Mouse (Mus musculus) G1E (cell line): ENCODE results near the gene Ptprr. TPM values are rescaled to one million over a fixed set of nuclear protein-coding genes. Genes with fewer than 3 reads are reported as not detected.

Source experiments
- ATAC-seq: 2 replicates; pipeline ENCODE4 v1.8.0; 2016; ENCODE audit warnings: mild to moderate bottlenecking; ENCODE audit not compliant: insufficient number of reproducible peaks, poor library complexity, low FRiP score, severe bottlenecking; ENCODE audit errors: extremely low read depth
- DNase-seq: peaks from one replicate; pipeline ENCODE4 v3.0.0; 2012; ENCODE audit warnings: low spot score
- H3K27me3 ChIP-seq: 2 replicates; pipeline ENCODE4 v1.6.1; 2012; ENCODE audit warnings: mild to moderate bottlenecking, low read length, inconsistent platforms; ENCODE audit not compliant: insufficient read depth
- H3K36me3 ChIP-seq: replicated peaks from 2 replicates; pipeline ENCODE3; 2012; ENCODE audit warnings: mild to moderate bottlenecking, inconsistent platforms
- H3K4me1 ChIP-seq: 2 replicates; pipeline ENCODE4 v1.6.1; 2012; ENCODE audit warnings: low read depth, low read length, inconsistent platforms, mixed read lengths; ENCODE audit not compliant: insufficient read depth
- H3K4me3 ChIP-seq: 2 replicates; pipeline ENCODE4 v1.5.1; 2012; ENCODE audit warnings: low read depth, mild to moderate bottlenecking, inconsistent platforms, low read length, moderate library complexity, mixed read lengths
- H3K9me3 ChIP-seq: replicated peaks from 2 replicates; pipeline ENCODE4 v1.6.1; 2012; ENCODE audit warnings: inconsistent platforms
- CTCF ChIP-seq: IDR thresholded peaks from 2 replicates; pipeline ENCODE4 v1.5.1; 2012; ENCODE audit warnings: low read depth, low read length, inconsistent platforms, mixed read lengths
- GATA1 ChIP-seq: IDR thresholded peaks from 2 replicates; pipeline ENCODE4 v1.6.1; 2012; ENCODE audit warnings: borderline replicate concordance, low read length, inconsistent platforms, mixed read lengths
- GATA2 ChIP-seq: IDR thresholded peaks from 2 replicates; pipeline ENCODE4 v1.6.1; 2012; ENCODE audit warnings: low read depth, low read length, inconsistent platforms, borderline replicate concordance
- POLR2AphosphoS5 ChIP-seq: IDR thresholded peaks from 2 replicates; pipeline ENCODE4 v1.6.1; 2012; ENCODE audit warnings: low read depth, low read length, inconsistent platforms; ENCODE audit not compliant: insufficient replicate concordance
- TAL1 ChIP-seq: conservative IDR thresholded peaks from 2 replicates; pipeline ENCODE4 v1.6.1; 2012; ENCODE audit warnings: low read depth, low read length, inconsistent platforms, mixed read lengths
- polyA plus RNA-seq: library from polyadenylated mRNA; stranded (reverse); fragments of >175 nt; gene quantifications from 2 replicates; pipeline ENCODE4 v1.2.3, GENCODE M21; 2012
- total RNA-seq, 2 experiments: library from RNA; stranded (forward) in 1 of 2; stranded (reverse) in 1 of 2; fragments of 200-1000 nt in 1 of 2; fragments of >200 nt in 1 of 2; fragmentation: Nextera tagmentation in 1 of 2; gene quantifications; 2 replicates each; pipeline ENCODE4 v1.2.3; 2014 to 2017

Ptprr gene
- total and polyA plus RNA-seq, 3 experiments: 0.11 TPM; not detected in 2

- TF ChIP-seq CTCF (no peak), GATA1 (no peak), POLR2AphosphoS5 (no peak), GATA2 (no peak), TAL1 (no peak)
- Histone ChIP-seq H3K4me3 (no peak overlapping the region), H3K36me3 (no peaks in the 10 kb centered on the region), H3K4me1 (no peaks in the 10 kb centered on the region), H3K27me3 (no peaks in the 10 kb centered on the region), H3K9me3 (peaks cover 39% of the 10 kb centered on the region)
- no peak for DNase-seq
- ATAC-seq: no peak
Observed at GRCm38 (mm10) chr10:116253972-116254371, 236.0 kb downstream of the Ptprr start.

DNA sequence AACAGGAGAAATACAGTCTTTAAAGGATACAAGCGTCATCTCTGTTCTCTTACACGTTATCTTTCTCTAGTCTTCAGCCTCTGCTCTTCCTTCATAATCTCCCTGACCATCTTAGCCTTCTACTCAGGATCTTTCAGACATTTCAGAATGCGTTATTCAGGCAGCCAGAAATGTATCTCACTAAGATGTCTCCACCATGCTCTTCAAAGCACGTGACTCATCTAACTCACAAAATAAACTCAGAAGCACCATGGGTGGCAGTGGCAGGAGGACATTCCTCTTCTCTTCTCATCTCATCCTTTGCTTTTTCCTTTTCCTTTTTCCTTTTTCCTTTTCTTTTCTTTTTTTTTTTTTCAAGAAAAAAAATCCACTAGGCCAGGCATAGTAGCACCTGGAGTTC lies 241.3 kb downstream of the Ptprr start:
- ATAC-seq: no peak
- Histone ChIP-seq H3K36me3 (no peaks in the 10 kb centered on the region), H3K4me1 (no peaks in the 10 kb centered on the region), H3K4me3 (no peak overlapping the region), H3K27me3 (no peaks in the 10 kb centered on the region), H3K9me3 (peaks cover 44% of the 10 kb centered on the region)
- TF ChIP-seq TAL1 (no peak), POLR2AphosphoS5 (no peak), GATA2 (no peak), GATA1 (no peak), CTCF (no peak)
- no peak for DNase-seq

DNA sequence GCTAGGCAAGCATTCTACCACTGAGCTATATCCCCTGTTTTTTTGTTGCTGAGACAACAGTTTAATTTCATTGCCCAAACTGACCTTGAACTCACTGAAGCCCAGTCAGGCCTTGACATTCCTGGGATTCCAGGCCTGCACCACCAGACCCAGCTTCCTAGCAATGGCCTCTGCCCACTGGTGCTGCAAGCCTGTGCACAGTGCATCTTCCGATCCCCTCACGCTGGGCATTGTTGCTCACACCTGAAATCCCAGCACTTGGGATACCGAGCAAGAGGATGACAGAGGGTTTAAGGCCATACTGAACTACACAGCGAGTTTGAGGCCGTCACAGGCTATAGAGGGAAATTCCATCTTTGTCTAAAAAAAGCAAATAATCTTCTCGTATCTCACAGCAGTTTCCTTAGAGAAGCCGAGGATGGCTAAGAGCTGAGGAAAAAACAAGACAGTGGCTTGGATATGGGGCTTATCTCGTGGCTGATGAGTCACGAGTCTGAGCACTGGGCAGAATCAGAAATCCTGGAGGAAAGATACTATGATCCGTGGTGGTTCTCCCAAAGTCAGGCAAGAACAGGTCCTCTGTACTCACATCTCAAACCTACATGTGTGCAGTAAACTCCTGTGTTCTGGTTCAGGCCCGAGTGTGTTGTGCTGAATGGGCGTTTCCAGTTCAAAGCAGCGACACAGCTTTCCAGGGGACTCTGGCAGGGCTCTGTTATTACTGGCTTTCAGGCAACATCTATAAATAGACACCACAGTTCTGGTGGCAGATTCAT lies 242.8 kb downstream of the Ptprr start:
- no peak for ATAC-seq
- Histone ChIP-seq H3K36me3 (no peaks in the 10 kb centered on the region), H3K4me3 (no peak overlapping the region), H3K4me1 (no peaks in the 10 kb centered on the region), H3K27me3 (no peaks in the 10 kb centered on the region), H3K9me3 (peaks cover 45% of the 10 kb centered on the region)
- no peak for TF ChIP-seq CTCF
- TF ChIP-seq TAL1: no peak
- no peak for TF ChIP-seq POLR2AphosphoS5
- TF ChIP-seq GATA1: no peak
- no peak for TF ChIP-seq GATA2
- DNase-seq: no peak

DNA sequence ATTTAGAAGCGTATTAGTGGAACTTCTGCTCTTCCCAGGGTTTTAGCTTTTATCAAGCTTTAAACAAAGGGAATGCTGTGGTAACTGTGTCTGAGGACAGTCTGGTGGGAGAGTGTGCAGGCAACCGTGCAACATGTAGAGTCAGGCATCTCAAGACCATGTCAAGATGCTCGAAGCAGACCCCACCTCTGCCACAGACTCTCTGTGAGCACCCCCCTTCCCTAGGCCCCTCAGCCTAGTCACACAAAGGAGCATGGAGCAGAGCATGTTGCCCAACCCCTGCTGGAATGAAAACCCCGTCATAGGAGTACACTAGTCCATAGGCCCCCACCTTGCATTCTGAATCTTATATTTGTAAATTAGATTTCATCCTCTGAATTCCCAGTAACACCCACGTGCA lies 243.5 kb downstream of the Ptprr start:
- TF ChIP-seq CTCF (no peak), GATA1 (no peak), GATA2 (no peak), TAL1 (no peak), POLR2AphosphoS5 (no peak)
- ATAC-seq: no peak
- no peaks in the 10 kb centered on the region for H3K36me3 ChIP-seq

DNA sequence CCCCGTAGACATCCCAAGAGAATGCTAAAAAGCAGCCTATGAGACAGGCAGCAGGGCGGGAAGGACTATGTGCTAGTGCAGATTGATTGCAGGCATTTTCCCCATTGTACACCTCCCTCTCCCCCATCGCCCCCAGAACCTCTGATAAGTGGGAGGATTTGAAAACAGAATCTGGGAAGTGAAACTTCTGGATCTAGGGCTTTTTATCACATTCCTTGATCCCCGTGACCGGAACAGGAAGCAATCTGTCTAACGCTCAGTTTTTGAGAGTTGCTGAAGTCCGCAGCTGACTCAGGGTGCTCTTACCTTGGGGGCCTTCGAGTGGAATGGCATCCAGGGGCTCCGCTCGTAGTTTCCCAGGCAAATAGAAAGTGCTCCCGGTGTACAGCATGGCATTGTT lies 246.5 kb downstream of the Ptprr start:
- peaks cover 47% of the 10 kb centered on the region for H3K9me3 ChIP-seq
- H3K36me3 ChIP-seq: no peaks in the 10 kb centered on the region
- no peaks in the 10 kb centered on the region for H3K4me1 ChIP-seq
- H3K4me3 ChIP-seq: no peak overlapping the region
- no peak for ATAC-seq
- no peak for DNase-seq
- no peaks in the 10 kb centered on the region for H3K27me3 ChIP-seq
- TF ChIP-seq GATA1 (no peak), GATA2 (no peak), POLR2AphosphoS5 (no peak), TAL1 (no peak), CTCF (no peak)

More for the DNA sequence above, 243.5 kb downstream of the Ptprr start:
- H3K9me3 ChIP-seq: peaks cover 48% of the 10 kb centered on the region
- H3K4me1 ChIP-seq: no peaks in the 10 kb centered on the region
- no peak overlapping the region for H3K4me3 ChIP-seq
- no peak for DNase-seq
- H3K27me3 ChIP-seq: no peaks in the 10 kb centered on the region

DNA sequence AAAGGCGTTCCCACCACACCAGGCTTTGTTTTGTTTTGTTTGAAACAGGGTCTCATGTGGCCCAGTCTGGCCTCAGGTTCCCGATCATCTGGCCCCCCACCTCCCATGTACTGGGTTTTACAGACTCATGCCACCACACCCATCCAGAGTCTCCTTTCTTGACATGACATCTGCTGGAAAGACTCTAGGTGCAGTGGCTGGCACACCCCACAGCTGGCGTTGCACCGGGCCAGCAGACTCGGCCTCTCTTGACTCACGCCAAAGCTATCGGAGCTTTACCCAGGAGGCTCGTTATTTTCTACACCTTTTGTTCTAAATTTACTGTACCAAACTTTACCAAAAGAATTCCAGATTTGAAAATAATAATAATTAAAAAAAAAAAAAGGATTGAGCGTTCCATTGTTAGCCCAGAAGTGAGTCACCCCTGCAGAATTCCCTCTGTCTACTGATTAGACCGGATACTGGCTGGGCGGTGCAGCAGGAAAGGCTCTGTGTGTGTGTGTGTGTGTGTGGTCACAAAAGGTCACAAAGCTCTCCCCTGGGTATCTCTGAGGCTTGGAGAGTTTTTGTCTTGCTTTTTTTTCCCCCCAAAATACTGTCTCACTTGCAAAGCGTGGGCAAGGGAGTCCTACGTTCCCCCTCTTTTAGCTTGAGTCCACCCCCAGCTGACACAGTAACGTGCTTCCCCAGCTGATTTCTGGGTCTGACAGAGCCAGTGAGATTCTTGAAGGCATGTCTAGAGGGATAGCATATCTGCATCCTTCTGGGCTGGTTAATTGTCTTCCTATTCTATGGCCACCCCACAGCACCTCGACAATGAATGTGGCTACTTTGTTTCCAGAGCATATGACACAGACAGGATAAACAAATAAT lies 248.8 kb downstream of the Ptprr start:
- Histone ChIP-seq H3K36me3 (no peaks in the 10 kb centered on the region), H3K9me3 (peaks cover 52% of the 10 kb centered on the region), H3K4me1 (no peaks in the 10 kb centered on the region), H3K4me3 (no peak overlapping the region), H3K27me3 (no peaks in the 10 kb centered on the region)
- TF ChIP-seq GATA1: no peak
- TF ChIP-seq GATA2: no peak
- TF ChIP-seq CTCF: no peak
- TF ChIP-seq POLR2AphosphoS5: no peak
- TF ChIP-seq TAL1: no peak
- no peak for ATAC-seq
- no peak for DNase-seq
